Mouse (Mus musculus): ENCODE measurements at regions not wholly inside any gene's neighbourhood (a gene's known extent, or its start where the extent isn't known, plus 50 kb on each side); places are given as distances from the start of the nearest gene placed in this dataset.
A peak's percentile ranks its signal among the peaks of the same experiment; 100 is the strongest.

DNA sequence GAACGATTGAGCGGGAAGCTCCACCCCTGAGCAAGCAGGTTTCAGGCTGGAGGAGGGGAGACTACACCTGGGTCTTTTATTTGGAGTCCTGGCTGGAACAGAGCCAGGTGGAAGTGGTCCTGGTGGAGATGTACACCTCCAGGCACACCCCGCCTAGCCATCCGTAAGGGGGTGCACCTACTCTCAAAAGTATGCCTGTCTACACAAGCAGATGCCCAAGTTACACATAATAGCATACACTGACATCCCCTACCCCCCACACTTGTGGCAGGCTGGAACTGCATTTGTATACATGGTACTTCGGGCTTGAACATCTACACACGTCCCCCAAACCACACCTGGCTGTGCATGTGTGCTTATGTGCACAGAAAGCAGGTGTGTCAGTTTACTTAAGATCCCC lies 236.8 kb upstream of the 4930535I16Rik start:
- DNase-seq (ENCODE audit: low read depth) = no peak

DNA sequence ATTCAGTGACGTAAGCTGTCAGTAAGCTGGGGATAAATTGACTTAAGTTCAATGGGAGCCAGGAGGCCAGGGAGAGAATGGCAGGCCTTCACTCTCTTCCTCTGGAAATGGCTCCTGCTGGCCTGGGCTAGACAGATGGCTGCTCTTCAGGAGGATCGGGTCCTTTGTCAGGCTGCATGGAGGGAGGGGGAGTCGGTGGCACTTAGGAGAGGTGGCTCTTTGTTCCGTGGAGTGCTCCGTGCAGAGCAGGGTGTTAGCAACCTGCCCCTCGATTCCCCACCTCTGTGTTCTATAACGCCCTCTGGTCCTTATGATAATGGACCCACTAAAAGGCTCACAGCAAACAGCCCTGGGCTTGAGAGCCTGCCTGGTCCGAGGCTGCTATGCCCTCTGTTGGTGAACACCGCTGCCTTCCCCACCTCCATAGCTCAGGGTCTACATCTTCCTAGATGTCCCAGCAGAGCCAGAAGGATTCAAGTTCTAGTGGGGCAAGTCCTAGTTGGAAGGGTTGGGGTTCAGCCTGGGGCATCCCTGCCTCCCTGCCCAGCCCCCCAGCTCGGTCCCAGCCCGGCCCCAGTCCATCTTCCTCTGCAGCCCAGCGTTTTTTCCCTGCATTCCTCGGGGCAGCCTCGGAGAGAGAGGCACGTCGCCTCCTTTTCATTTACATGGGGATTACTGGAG lies 232.1 kb upstream of the 4930535I16Rik start:
- no peak for DNase-seq (ENCODE audit: low read depth)

DNA sequence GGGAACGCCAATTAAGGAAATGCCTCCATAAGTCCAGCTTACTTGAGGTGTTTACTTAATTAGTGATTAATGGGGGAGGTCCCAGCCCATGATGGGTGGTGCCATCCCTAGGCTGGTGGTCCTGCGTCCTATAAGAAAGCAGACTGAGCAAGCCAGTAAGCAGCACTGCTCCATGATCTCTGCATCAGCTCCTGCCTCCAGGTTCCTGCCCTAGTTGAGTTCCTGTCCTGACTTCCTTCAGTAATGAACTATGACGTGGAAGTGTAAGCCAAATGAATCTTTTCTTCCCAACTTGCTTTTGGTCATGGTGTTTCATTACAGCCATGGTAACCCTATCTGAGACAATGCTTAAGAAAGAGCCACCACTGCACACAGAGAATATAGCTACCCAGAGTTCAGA lies 231.2 kb upstream of the 4930535I16Rik start:
- no peak for DNase-seq (ENCODE audit: low read depth)

DNA sequence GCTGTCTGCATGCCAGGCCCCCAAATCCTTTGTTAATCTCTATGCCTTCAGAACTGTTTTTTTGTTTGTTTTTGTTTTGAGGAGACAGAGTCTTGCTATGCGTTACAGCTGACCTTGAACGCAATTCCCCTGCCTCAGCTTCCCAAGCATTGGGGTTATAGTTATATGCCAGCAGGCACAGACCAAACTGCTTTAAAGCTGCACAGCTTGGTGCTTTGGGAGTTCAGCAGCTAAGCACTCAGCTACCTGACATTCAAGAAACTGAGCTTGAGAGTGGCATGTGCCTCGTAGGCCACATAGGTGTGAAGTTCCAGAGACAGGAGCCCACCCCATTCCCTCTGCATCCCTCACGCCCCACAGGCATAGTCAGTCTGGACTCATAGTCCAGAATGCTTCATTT lies 229.5 kb upstream of the 4930535I16Rik start:
- no peak for DNase-seq (ENCODE audit: low read depth)

DNA sequence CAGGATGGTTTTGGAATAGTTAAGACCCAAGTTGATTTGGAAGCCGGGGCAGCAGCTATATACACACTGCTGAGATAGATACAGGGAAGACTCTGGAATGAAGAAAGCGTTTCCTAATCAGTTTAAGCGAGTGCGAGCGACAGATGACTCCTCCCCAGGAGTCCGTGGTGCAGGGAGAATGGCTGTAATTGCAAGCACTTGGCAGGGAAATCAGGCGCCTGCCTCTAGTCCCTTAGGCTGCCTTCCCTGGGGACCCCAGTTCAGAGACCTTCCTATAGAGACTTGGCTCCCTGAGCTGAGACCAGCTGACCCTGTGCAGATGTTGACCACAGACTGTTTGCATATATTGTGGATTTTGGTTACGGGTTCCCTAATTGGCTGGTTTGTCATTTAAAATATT lies 228.3 kb upstream of the 4930535I16Rik start:
- DNase-seq (ENCODE audit: low read depth) = no peak

DNA sequence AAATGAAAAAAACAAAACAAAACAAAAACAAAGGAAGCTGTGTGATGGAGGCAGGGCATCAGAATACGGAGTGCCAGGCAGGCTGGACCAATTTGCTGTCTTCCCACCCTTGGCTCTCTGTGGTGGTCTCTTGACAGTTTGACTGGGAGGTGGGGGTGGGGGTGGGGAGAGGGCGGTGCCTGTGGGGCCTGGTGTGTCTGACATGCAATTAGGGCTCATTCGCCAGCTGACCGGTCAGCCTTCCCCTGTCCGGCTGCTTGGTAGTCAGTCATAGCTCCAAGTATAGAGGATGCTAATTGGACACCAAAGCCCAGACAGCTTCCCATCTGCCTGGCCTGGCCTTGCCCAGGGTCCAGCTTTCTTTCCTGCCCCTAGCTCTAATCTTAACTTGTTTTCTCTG lies 225.8 kb upstream of the 4930535I16Rik start:
- no peak for DNase-seq (ENCODE audit: low read depth)

DNA sequence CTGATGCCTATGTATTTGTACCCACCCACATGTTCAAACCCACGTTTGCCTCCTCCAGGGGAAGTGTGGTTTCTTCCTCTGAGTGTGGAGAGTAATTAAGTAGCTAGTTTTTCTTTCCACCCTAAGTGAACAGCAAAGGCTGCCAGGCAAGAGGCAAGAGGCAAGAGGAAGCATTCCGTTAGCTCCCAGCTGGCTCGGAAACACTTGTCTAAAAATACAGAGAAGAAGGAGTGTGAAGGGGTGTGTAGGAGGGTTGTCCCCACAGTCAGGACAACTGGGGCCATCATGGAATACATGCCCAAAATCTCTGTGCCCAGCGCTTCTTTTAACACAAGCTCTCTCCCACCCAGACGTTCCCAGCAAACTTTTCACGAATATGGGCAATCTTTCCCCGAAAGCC lies 225.4 kb upstream of the 4930535I16Rik start:
- no peak for DNase-seq (ENCODE audit: low read depth)

DNA sequence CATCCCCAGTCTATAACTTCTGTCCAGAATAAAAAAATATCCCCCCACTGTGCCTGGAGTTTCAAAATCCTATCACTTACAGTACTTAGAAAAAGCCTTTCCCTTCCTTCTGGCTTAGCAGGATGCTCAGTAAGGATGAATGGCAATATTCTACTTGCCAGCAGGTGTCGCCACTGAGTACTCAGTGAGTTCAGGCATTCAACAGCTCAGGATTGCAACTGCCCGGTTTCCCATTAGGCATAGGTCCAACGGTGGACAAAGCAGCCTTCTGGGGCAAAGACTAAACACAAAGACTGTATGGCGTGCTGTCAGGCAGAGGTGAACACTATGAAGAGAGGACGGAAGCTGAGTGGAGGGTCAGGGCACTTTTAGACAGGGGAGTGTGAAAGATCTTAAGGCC lies 224.3 kb upstream of the 4930535I16Rik start:
- DNase-seq (ENCODE audit: low read depth) = peak; percentile 93

DNA sequence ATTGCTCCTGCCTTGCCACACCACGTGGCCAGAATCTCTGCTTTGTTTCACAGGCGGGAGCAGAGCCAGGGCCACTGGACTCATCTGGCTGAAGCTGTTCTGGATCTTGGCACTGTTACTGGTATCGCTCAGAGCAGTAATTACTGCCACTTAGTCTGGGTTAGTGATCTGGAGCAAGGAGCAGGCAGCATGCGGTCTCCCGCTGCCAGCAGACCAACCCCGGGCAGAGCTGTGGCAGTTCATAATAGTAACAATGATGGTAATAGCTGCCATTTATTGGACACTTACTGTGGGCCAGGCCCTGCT lies 217.3 kb upstream of the 4930535I16Rik start:
- DNase-seq (ENCODE audit: low read depth) = no peak

DNA sequence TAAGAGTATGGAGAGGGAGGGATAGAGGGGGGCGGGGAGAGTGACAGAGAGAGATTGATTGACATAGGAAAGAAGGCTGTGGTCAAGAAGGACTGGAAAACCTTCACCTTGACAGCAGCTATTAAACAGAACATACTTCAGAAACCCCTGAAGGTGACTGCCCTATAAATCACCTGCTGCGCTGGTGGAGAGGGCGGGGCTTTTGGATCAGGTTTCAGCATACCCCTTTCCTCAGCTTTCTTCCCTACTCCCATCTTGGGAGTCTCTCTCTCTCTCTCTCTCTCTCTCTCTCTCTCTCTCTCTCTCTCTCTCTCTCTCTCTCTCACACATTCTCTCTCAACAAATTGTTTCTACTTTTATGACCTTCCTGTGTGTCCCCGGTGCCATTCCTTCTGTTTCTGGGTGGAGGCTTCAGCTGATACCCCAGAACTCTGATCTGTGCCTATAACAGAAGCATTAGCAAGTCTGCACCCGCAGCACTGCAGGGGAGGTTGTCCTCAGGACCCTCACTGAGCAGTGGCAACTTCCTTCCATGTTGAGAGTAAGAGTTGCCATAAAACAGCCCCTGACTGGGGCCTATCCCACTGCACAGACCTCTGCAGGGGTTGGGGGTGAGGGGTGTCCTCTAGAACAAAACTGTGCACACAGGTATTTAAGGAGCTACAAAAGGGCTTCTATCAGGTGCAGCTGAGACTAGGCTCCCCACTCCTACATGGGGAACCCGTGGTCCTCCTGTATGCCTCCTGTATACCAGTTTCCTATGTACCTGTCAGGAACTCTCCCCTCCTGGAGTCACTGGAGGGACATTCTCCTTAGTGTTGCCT lies 216.7 kb upstream of the 4930535I16Rik start:
- no peak for DNase-seq (ENCODE audit: low read depth)

DNA sequence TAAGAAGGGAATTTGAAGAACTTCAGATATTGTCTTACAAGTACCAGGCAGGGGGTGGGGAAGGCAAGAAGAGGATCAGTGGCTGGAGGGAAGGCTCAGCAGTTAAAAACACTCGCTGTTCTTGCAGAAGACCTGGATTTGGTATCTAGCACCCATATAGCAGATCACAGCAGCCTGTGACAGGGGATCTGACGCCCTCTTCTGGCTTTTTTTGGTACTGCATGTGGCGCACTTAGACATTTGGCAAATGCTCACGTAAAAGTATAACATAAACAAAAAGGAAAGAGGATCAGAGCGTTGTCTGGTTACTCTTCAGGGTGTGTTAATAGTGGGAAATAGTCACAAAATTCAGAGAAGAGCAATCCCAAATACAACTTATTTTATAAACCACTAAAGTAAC lies 213.1 kb upstream of the 4930535I16Rik start:
- no peak for DNase-seq (ENCODE audit: low read depth)

DNA sequence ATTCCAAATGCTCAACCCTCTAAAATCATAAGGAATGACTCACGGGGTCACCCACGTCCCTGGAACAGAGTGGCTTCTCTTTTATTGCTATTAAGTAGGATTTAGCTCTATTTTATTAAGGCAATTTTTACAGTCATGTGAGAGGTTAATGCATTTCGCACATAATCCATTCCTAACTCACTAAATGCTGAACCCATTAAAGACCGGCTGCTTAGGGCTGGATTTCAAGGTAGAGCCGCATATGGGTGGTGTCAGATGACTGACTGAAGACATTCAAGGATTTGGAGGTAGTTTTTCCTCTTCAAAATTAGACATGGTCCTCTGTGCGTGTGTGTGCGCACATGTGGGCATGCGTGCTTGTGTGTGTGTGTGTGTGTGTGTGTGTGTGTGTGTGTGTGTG lies 208.4 kb upstream of the 4930535I16Rik start:
- DNase-seq (ENCODE audit: low read depth) = no peak

DNA sequence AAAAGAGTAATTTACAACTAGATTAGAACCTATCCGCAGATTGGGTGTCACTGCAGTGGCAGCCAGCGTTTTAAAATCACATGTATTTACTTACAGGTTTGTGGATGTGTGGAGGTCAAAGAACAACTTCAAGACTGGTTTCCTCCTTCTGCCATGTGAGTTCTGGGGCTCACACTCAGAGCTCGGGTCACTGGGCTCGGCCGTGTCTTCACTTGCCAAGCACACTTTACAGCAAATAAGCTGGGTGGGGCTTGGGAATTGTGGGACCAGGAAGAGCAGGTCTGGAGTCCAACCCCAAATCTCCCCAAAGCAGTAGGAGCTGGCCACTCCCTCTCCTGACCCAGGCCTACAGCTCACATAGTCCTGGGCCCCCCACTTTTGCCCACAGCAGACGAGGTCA lies 202.5 kb upstream of the 4930535I16Rik start:
- no peak for DNase-seq (ENCODE audit: low read depth)

DNA sequence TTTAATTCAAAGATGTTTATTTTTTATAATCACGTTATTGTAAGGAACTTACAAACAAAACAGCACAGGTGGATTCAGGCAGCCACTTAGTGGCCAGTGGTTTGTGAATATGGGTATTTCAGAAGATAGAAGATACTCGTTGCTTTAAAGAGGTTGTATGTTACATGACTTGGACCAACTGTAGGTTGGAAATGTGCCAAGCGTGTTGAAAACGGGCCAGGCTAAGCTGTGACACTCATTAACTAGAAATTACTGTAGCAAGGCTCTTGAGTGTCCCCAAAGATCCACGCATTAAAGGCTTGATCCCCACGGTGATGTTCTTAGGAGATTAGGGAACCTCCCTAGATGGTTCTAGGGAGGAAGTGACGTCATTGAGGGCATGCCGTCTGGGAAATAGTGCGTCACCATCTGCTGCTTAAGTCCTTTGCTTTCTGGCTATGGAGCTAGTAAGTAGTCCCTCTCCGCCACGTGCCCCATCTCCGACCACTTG lies 196.1 kb upstream of the 4930535I16Rik start:
- no peak for DNase-seq (ENCODE audit: low read depth)

DNA sequence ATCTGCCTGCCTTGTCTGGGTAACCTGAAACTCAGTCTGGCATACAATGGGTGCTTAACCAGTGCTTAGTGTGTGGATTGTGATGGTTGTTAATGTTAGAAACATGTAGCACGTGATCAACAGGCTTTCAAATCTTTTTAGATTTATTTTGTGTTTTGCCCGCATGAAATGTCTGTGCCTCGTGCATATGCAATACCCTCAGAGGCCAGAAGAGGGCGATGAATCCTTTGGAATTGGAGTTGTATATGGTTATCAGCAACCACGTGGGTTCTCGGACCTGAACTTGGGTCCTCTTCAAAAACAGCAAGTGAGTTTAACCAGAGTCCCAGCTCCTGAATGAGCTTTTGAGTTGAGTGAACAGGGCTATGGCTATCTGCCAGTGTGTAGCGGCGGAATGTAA lies 192.9 kb upstream of the 4930535I16Rik start:
- DNase-seq (ENCODE audit: low read depth) = peak; percentile 22

DNA sequence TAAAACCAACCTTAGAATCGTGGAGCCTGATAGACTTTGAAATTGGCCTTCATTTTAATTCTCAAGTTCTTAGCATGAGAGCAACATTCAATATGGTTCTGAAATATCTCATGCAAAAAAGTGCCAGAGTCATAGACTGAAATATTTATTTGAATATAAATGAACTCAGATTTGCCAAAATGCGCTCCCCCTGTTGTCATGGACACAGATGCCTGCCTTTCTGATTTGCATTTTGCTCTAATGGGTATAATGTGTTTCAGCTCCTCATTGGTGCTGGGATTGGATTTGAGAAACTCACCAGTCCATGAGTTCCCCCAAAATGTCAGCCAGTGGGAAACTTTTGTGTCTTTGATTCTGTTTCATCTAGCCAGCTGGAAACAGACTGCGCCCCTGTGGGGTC lies 191.5 kb upstream of the 4930535I16Rik start:
- DNase-seq (ENCODE audit: low read depth) = no peak

DNA sequence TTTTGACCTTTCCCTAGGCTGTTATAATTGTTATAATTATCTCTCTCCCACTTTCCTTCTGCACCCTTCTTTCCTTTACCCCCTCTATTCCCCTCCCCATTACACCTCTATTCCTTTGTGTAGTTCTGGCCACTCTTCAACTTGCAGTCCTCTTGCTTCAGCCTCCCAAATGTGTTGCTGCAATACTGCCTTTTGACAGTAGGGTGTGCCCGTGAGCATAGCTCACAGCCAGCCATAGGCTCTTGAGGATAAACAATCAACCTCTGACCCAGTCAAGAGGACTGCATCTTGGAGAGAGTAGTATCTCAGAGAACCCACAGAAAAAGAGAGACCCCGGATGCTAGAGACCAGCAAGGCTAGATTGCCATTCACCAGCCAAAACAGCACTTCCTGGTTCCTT lies 184.9 kb upstream of the 4930535I16Rik start:
- DNase-seq (ENCODE audit: low read depth) = no peak

DNA sequence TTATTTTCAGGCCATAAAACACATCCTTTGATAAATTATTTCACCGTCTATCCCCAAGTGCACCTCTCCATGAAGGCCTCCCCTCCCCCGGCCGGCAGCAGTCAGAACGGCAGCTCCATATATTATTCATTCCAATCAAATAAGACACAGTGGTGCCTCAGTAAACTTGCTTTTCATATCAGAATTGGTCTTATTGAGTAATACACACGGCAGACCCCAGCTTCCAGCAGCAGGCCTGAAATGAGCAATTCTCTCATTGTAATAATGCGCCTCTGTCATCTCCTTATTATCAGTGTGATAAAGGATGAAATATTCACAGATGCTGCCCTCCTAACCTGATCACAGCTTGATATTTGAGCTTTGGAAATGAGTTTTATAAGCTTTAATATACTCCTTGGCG lies 169.0 kb upstream of the 4930535I16Rik start:
- no peak for DNase-seq (ENCODE audit: low read depth)

DNA sequence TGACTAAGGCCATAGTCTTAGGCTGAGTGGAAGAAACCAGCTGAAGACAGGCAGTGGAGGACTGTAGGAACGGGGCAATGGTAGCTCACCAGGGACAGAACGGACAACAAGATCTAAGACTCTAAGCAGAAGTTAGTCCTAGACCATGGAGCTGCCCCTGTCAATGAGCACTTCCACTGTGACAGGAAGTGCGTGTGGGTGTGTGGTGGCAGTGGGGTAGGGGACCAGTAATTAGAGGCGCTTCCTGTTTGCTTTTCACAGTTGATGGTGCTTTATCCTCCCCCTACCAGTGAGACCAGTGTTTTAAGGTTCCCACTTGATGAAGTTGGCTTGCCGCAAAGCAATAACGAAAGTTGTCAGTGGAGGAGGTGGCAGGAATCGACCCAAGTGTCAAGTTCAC lies 168.4 kb upstream of the 4930535I16Rik start:
- DNase-seq (ENCODE audit: low read depth) = no peak

DNA sequence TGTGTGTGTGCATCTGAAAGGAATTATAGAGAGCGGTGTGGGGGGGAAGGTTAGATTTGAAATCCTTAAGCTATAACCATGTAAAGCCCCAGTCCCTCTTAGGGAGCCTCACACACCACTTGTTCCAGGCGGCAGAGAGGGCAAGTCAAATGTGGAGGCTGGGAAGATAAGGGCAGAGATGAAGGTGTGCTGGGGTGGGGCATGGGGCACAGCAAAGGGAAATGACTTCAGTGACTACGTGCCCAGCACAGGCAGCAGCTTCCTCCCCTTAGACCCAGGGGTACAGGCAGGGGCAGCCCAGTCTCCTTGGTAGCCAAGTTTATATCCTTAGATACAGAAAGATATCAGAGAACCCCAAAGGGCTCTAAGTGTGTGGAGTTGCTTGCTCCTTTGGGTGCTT lies 161.8 kb upstream of the 4930535I16Rik start:
- no peak for DNase-seq (ENCODE audit: low read depth)

DNA sequence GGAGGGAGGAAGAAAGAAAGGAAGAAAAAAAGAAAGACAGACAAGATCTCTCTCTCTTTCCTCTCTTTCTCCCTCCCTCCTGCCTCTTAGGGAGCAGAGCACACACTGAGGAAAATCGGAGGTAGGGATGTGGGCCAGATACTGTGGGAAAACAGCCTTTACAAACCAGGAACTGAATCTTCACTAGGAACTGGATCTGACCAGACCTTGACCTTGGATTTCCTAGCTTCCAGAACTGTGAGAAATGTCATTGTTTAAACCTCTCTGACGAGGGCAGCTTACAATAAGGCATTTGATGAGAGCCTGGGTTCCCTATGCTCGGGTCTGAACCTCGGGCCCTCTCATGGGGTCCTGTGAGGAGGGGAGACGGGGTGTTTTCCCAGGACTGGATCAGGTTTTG lies 157.7 kb upstream of the 4930535I16Rik start:
- DNase-seq (ENCODE audit: low read depth) = no peak

DNA sequence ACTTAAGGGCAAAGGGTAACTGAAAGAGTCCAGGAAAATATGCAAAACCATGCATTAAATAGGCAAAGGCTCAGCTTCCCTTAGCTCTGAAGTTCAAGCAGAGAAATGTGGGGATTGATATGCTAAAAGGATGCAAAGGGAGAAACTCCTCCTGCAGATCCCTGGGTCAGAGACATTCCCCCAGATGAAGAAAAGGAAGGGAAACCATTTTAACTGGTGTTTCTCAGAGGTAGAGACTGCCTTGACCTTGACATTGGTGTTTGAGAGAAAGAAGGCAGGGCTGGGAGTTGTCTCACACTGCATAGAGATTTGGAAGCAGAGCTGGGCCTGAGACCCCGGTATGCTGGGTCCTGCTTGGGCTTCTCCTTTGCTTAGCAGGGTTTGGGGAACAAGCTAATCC lies 155.8 kb upstream of the 4930535I16Rik start:
- no peak for DNase-seq (ENCODE audit: low read depth)

DNA sequence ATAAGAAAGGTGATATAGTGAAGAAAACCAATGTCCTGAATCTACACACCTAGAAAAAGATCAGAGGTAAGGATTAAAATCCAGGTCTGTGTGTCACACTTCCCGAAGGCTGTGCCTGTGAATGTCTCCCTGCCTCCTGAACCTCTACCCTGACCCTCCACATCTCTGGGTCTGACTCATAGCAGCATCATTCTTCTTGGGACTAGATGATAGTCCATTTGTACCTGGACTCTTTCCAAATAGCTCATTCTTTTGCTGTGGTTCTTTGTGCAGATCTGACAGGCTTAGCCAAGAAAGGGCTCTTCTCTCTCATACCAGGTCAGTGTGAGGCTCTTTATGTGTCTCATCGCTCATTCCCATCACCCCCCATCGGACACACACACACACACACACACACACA lies 146.8 kb upstream of the 4930535I16Rik start:
- peak; percentile 27 for DNase-seq (ENCODE audit: low read depth)

All from NIH3T3 (cell line).